Mouse (Mus musculus) lung, embryonic 14.5 days (tissue): ENCODE measurements around the gene Gm7029. TPM values are rescaled to one million over a fixed set of nuclear protein-coding genes. Genes with fewer than 3 reads are reported as not detected.

ENCODE experiments used
- ATAC-seq: fragments of 200-750 bp; cut with Nextera tagmentation; 2 replicates; pipeline ENCODE4 v1.8.0; 2017; ENCODE audit warnings: mild to moderate bottlenecking, moderate TSS enrichment, moderate library complexity; ENCODE audit not compliant: insufficient read depth
- DNase-seq: peaks from one replicate; pipeline ENCODE4 v3.0.0-alpha.2; 2015
- H3K27ac ChIP-seq: fragments of 300-500 bp; sonication (generic); 2 replicates; pipeline ENCODE4 v1.5.1; 2014; ENCODE audit warnings: low read depth, mild to moderate bottlenecking, moderate library complexity
- H3K27me3 ChIP-seq: fragments of 300-500 bp; sonication (generic); 2 replicates; pipeline ENCODE4 v1.6.1; 2014; ENCODE audit warnings: low read length, control low read depth; ENCODE audit not compliant: insufficient read depth
- H3K36me3 ChIP-seq: fragments of 300-500 bp; sonication (generic); 2 replicates; pipeline ENCODE4 v1.6.1; 2014; ENCODE audit warnings: control low read depth; ENCODE audit not compliant: insufficient read depth
- H3K4me1 ChIP-seq: fragments of 300-500 bp; sonication (generic); 2 replicates; pipeline ENCODE4 v1.6.1; 2014; ENCODE audit warnings: antibody characterized with exemption, control low read depth; ENCODE audit not compliant: insufficient read depth
- H3K4me2 ChIP-seq: fragments of 300-500 bp; sonication (generic); 2 replicates; pipeline ENCODE4 v1.6.1; 2014; ENCODE audit warnings: mild to moderate bottlenecking
- H3K4me3 ChIP-seq: fragments of 300-500 bp; sonication (generic); 2 replicates; pipeline ENCODE4 v1.5.1; 2014; ENCODE audit warnings: low read depth, low read length
- H3K9ac ChIP-seq: fragments of 300-500 bp; sonication (generic); 2 replicates; pipeline ENCODE4 v1.6.1; 2014
- H3K9me3 ChIP-seq: fragments of 300-500 bp; sonication (generic); 2 replicates; pipeline ENCODE4 v1.6.1; 2016; ENCODE audit warnings: low read depth, low read length, control low read depth
- CTCF ChIP-seq: IDR thresholded peaks from 2 replicates; pipeline ENCODE4 v1.5.1; 2016; ENCODE audit warnings: antibody characterized with exemption, low read depth
- WGBS: fragments of 180-500 bp; shearing (Covaris S2); extraction: QIAGEN DNeasy Blood & Tissue Kit; methylation state at CpG from one replicate; pipeline ENCODE4 v1.1.7; 2014; 5-methylcytosine and 5-hydroxymethylcytosine counted together
- polyA plus RNA-seq: library from polyadenylated mRNA; unstranded; fragments of >200 nt; fragmentation: Nextera tagmentation; extraction: Ambion mirVana; gene quantifications from 2 replicates; pipeline ENCODE4 v1.2.1, GENCODE M21; 2014

Gm7029 gene
- polyA plus RNA-seq, 1 experiment from 2014 or later = not detected

- H3K27ac ChIP-seq = peak within 1 kb of the TSS; percentile 42; the same call in 1 of the 2 replicates
- peak; percentile 96 for DNase-seq
- peak within 1 kb of the TSS; percentile 90 for H3K4me3 ChIP-seq
- peak within 1 kb of the TSS; percentile 91 for H3K4me2 ChIP-seq
- H3K4me1 ChIP-seq = no peaks in the 10 kb centered on the region
- peak within 1 kb of the TSS; percentile 74 for H3K9ac ChIP-seq
- H3K9me3 ChIP-seq = no peaks in the 10 kb centered on the region
- WGBS = under 1% methylated on average over 45 of the region's 45 CpGs
- H3K27me3 ChIP-seq = no peaks in the 10 kb centered on the region
- peaks cover 24% of the 10 kb centered on the region for H3K36me3 ChIP-seq
- TF ChIP-seq CTCF = peak; percentile 40
- peak; percentile 94 for ATAC-seq
These were observed 30.5 kb upstream of the Gm7029 start, which contains the start of gene Cd320 for GRCm38 (mm10) chr17:33842966-33843795. Cd320 (plus strand) TSS chr17:33843091.

- no peaks in the 10 kb centered on the region for H3K4me1 ChIP-seq
- H3K36me3 ChIP-seq = peaks cover 20% of the 10 kb centered on the region
- peak overlapping the region; percentile 91 for H3K4me2 ChIP-seq
- no peak for DNase-seq
- no peak for ATAC-seq
- no peak overlapping the region for H3K27ac ChIP-seq
- WGBS = 71% methylated on average over 1 of the region's 1 CpGs
- TF ChIP-seq CTCF = no peak
- peak overlapping the region; percentile 90; the same call in 1 of the 2 replicates for H3K4me3 ChIP-seq
- H3K9me3 ChIP-seq = no peaks in the 10 kb centered on the region
- no peaks in the 10 kb centered on the region for H3K27me3 ChIP-seq
- peak overlapping the region; percentile 74; the same call in 1 of the 2 replicates for H3K9ac ChIP-seq
These were observed 29.4 kb upstream of the Gm7029 start for GRCm38 (mm10) chr17:33844196-33844595.

- DNase-seq (no peak), ATAC-seq (no peak)
- no peaks in the 10 kb centered on the region for H3K4me1 ChIP-seq
These were observed 25.5 kb upstream of the Gm7029 start for GRCm38 (mm10) chr17:33848139-33848538.

GRCm38 (mm10) chr17:33851331-33851730 lies 22.3 kb upstream of the Gm7029 start:
- ATAC-seq (no peak), DNase-seq (no peak)
- TF ChIP-seq CTCF = no peak
- Histone ChIP-seq H3K27ac (no peak overlapping the region), H3K4me2 (no peak overlapping the region), H3K9me3 (no peaks in the 10 kb centered on the region), H3K4me3 (no peak overlapping the region), H3K4me1 (no peaks in the 10 kb centered on the region), H3K36me3 (peaks cover 17% of the 10 kb centered on the region), H3K9ac (no peak overlapping the region), H3K27me3 (no peaks in the 10 kb centered on the region)
- 44% methylated on average over 1 of the region's 1 CpGs for WGBS

More at GRCm38 (mm10) chr17:33848139-33848538, 25.5 kb upstream of the Gm7029 start:
- no peaks in the 10 kb centered on the region for H3K9me3 ChIP-seq
- H3K27ac ChIP-seq = no peak overlapping the region
- no peaks in the 10 kb centered on the region for H3K27me3 ChIP-seq
- TF ChIP-seq CTCF = no peak
- H3K4me2 ChIP-seq = no peak overlapping the region
- no peak overlapping the region for H3K9ac ChIP-seq
- WGBS = 59% methylated on average over 8 of the region's 8 CpGs
- H3K4me3 ChIP-seq = no peak overlapping the region
- H3K36me3 ChIP-seq = peaks cover 17% of the 10 kb centered on the region

GRCm38 (mm10) chr17:33857816-33858215 lies 15.8 kb upstream of the Gm7029 start:
- Histone ChIP-seq H3K9me3 (no peaks in the 10 kb centered on the region), H3K27me3 (no peaks in the 10 kb centered on the region), H3K4me3 (no peak overlapping the region), H3K36me3 (no peaks in the 10 kb centered on the region), H3K4me1 (no peaks in the 10 kb centered on the region), H3K9ac (no peak overlapping the region), H3K27ac (no peak overlapping the region), H3K4me2 (no peak overlapping the region)
- WGBS = 89% methylated on average over 4 of the region's 4 CpGs
- no peak for TF ChIP-seq CTCF
- DNase-seq (no peak), ATAC-seq (no peak)

GRCm38 (mm10) chr17:33865330-33866030 lies 8.2 kb upstream of the Gm7029 start:
- ATAC-seq (no peak), DNase-seq (peak; percentile 60)
- TF ChIP-seq CTCF = peak; percentile 44
- H3K27me3 ChIP-seq = no peaks in the 10 kb centered on the region
- H3K4me3 ChIP-seq = no peak overlapping the region
- 30% methylated on average over 9 of the region's 9 CpGs for WGBS
- H3K27ac ChIP-seq = no peak overlapping the region
- no peak overlapping the region for H3K4me2 ChIP-seq
- H3K4me1 ChIP-seq = no peaks in the 10 kb centered on the region
- no peaks in the 10 kb centered on the region for H3K36me3 ChIP-seq
- no peak overlapping the region for H3K9ac ChIP-seq
- no peaks in the 10 kb centered on the region for H3K9me3 ChIP-seq

- 84% methylated on average over 11 of the region's 11 CpGs for WGBS
- Histone ChIP-seq H3K36me3 (peaks cover 32% of the 10 kb centered on the region), H3K4me1 (no peaks in the 10 kb centered on the region), H3K4me2 (no peak overlapping the region), H3K9me3 (no peaks in the 10 kb centered on the region), H3K9ac (no peak overlapping the region), H3K27me3 (no peaks in the 10 kb centered on the region), H3K4me3 (no peak overlapping the region), H3K27ac (no peak overlapping the region)
- no peak for TF ChIP-seq CTCF
- no peak for DNase-seq
- ATAC-seq = no peak
These were observed 774 bp downstream of the Gm7029 start for GRCm38 (mm10) chr17:33874411-33874810.
